Mouse (Mus musculus) lung, postnatal 4 days (tissue): ENCODE measurements at regions not wholly inside any gene's neighbourhood (a gene's known extent, or its start where the extent isn't known, plus 50 kb on each side); places are given as distances from the start of the nearest gene placed in this dataset.
A peak's percentile ranks its signal among the peaks of the same experiment; 100 is the strongest.

Experiments
- DNase-seq, 2 experiments: peaks; one replicate each; pipeline ENCODE4 v3.0.0; 2021

DNA sequence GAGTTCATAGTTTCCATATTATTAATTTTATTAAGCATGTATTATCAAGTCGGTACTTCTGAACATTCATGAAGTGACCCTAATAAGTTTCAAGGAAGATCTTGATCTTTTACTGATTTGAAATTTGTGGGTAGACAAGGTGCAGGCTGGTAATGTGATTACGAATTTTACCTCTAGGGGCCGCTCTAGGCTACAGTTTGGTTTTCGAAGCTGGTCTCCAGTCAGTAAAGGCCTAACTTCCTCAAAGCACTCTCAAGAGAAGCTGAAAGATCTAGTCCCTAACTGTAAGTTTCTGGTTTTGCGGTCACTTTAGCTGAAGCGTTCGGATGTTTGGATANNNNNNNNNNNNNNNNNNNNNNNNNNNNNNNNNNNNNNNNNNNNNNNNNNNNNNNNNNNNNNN lies 408.1 kb upstream of the Frg1 start:
- DNase-seq = peak in 1 of 2 experiments; percentile 49

DNA sequence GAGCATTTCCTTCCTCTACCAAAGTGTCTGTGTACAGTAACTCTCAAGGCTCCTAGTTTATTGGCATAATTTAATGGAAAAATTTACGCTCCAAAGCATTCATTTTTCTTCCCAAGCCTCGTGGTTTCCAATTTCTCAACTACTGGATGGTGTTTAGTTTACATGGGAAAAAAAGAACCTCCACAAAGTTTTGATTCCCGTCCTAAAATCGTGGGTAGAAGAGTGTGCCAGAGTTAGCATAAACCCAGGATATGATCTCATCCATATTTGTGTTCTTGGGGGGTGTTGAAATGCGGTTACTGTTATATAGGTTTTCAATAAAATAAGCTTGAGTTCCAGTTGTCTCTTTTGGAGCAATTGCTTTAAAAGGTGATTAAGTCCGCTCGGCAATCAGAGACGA lies 406.2 kb upstream of the Frg1 start:
- no peak for DNase-seq

DNA sequence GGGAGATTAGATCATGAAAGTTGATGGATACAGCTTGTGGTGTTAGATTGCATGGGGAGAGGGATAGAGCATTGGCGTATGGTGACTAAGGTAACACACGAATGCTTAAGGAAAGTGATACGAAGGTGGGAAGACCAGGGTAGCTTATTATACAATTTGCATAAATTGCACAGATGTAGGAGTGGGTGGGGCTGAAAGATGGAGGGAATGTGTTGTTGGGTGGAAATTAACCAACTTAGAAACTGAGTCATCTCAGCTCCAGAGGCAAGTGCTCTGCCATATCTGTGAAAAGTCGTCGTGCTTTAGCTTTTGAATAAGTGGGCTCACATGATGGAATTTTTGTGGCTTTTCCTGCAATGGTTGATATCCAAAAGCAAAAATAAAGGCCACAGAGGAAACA lies 404.8 kb upstream of the Frg1 start:
- DNase-seq = no peak

DNA sequence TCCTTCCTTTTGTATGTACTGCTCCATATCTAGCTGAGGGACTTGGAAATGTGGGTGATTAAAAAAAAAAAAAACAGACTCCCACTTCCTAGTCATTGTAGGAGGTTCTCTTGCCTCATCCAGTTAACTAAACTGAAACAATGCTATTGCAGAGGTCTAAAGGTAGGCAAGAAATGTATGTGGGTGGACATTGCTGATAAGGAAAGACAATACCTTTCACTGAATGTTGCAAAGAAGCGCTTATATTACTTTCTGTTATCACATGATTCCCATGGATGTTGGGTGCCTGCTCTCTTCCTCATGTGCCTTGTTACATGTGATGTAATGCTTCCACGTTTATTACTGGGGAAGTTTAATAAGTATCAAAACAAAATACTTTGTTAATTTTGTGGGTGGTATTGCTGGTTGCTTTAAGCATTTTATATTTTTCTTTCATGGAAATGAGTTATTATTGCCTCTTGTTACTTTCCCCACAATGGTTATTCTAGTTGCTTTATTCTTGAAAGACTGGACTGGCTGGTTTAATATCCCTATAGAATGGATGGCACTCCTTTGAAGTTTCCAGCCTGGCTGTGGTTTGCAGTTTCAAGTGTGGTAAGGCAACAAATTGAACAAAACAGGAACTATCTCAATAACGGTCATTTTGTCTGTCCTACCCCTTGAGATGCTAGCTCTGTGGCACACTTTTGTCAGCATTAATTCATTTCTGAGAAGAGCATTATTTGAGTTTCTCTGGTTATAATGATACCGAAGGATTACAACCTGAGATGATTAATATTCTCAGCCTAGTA lies 403.9 kb upstream of the Frg1 start:
- DNase-seq = no peak

DNA sequence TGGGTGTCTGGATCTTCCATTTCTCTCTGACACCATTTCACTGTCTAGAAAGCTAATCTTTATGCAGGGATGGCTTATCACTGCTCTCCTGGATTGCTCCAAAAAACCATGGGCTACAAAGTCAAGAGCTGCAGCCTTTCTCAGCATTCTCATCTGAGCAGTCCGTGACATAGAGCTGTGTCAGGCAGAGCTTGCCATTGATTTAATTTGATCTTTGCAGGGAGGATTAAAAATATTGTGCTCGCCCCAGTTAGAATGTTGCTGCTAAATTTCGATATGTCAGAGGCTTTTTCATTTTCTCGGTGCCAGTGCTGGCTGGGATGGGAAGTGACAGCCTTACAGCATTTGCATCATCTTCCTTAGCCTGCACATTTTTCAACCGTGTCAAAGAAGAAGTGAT lies 401.7 kb upstream of the Frg1 start:
- DNase-seq = no peak

DNA sequence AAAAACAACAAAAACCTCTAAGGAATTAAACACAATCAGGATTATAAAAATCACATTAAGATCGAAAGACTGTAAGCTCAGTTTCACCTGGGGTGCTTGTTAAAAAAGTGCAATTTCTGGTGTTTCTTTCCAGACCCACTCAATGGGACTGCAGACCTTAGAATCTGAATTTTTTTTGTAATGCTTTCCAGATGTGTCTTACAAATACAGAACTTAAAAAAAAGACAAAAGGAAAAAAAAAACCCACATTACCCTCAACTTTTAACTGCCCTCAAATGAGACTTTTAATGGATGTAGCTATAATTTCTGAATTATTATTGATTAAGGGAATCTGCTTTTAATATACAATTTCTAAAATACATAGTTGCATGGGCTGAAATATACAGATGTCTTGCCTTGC lies 401.2 kb upstream of the Frg1 start:
- no peak for DNase-seq

DNA sequence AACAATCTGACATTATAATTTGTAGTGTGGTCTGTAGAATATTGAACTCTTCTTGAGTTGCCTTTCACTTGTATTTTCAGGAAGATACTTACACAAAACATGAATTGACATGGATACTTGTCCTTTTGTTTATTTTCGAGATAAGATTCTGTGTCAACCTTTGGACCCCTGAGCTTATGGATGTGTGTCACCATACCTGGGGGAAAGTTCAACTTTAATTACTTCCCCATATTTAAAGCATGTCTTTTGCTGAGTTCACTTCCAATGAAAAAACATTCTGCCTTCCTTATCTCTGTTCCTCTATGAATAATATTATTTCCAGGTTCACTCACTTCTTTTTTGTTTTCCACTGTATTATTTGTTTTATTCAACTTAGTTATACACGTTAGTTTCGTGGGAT lies 398.4 kb upstream of the Frg1 start:
- no peak for DNase-seq

DNA sequence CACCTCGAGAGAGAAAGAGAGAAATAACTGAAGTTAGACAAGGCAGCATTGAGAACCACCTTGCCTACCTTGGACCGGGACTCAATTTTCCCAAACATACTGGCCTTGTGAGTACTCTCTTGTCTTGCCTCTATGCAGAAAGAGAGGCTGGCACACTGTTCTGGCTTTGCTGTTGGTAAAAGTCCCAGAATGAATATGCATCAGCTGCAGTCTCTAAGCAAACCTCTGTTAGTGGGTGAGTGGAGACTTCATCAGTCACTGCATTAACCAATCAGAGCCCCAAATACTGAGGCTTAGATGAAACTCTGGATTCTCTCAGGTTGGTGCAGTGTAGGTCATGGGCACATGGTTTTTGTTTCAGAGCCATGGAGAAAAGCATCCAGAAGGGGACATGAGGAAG lies 378.8 kb upstream of the Frg1 start:
- DNase-seq = no peak

DNA sequence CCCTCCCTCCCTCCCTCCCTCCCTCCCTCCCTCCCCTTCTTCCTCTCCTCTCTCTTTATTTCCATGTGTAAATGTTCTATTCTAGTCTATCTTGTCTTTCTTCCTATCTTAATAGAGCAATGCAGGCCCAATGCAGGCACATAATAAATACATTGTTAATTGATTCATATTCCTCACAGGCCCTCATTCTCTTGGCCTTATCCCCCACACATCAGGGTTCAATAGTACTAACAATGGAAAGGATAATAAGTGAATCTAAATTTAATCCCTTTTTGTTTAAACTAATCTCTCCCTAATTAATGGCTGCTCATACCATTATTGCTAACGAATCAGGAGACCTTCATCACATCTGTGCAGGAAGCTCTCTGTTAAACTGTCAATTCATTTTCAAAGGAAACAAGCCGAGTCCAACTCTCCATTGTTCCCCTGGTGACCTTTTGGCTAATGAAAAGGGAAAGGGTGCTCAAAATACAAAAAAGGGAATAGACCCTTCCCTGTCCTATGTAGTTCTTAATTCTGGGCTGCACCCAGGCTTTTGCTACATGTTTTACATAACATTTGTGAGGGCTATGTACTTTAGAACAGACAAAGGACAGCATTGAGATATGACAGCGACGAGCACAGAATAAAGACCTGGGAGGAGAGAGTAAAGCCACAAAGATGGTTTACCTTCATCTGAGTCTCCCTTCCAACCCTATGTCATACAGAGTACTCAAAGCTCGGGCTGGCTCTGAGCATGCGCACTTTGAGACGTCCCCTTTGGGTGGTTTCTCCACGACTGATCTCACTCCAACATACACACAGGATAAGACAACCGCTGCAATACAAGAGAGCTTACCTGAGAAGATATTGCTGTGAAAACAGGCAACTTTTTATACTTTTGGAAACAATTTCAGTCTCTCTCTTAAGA lies 370.3 kb upstream of the Frg1 start:
- DNase-seq = no peak

DNA sequence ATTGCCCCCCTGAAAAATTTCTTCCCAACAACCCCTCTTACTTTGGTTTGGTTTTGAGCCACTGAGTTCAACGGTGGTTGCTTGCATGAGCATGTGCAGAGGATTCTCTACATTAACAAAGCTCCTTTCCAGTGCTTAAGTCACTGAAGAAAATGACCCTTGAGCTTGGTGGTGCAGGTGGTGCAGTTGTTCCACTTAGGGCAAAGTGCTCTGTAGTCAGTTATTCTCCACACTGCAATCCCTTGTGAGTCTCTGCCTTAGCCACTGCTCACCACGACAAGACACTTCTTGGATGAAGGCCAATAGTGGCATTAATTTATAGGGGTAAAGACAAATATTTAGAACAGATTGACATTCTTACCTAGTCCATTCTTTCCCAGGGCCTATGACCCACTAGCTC lies 369.1 kb upstream of the Frg1 start:
- no peak for DNase-seq

DNA sequence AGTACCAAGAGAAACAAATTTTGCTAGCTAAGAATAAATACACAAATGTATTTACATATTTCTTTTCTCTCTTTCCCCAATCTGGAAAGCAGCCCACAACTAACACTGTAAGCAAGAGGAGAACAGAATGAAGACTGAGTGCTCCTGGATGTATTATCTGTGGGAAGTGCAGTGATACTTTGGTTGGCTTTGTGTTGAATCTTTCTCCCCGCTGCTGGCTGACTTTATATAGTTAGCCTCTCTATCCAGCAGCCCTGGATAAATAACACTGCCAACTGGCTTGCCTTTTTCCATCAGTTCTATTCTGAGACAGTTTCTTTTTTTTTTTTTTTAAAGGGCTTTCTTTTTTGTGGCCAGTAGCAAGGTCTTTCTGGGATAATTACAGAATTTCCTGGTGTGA lies 366.0 kb upstream of the Frg1 start:
- no peak for DNase-seq

DNA sequence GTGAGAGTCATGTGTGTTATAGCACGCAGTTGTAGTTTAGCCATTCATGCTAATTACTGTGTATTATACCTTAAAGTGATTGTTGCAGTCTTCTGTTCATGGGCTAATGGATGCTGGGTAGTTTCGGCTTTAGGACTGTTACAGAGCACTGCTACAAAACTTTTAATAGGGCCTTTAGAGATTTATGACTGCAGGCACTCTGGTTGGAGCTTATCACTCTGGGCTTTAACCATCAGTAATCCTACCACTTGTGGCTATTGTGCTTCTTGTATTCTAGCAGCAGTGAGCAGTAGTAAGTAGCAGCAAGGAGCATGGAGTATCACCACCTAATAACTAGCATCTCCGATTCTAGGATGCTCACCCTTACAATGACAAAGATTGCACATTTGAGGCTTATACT lies 362.6 kb upstream of the Frg1 start:
- no peak for DNase-seq

DNA sequence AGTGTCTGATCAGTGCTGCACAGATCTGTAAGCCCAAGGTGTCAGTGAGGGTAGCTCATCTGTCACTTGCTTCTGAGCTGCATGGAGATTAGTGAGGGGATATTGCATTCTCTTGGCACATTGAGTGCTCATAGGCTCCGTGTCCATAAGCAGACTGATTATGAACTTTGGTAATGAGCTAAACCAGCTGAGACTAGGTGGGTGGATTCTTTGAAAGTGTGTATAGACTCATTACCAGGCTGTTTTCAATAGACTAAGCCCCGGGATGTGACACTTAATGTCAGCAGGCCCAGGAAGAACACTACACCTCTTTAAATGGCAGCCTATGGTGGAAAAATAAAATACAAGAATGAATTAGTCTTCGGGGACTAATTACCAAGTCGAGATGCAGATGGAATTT lies 354.9 kb upstream of the Frg1 start:
- DNase-seq = no peak

DNA sequence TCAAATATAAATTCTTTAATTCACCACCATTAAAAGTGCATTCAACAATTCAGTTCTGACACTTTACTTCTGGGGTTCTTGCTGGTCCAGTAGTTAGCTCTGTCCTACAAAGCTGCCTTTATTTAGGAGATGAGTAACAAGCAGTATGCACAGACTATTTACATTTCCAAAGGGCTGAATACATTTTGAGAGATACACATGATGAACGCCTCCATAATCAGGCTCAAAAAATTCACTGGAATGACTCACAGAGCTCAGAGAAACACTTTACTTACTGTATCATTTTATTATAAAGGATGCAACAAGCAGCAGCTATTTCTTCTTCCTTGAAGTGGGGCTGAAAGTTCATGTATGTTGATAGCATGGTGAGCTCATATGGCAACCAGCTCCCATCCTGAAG lies 336.6 kb upstream of the Frg1 start:
- DNase-seq = no peak

DNA sequence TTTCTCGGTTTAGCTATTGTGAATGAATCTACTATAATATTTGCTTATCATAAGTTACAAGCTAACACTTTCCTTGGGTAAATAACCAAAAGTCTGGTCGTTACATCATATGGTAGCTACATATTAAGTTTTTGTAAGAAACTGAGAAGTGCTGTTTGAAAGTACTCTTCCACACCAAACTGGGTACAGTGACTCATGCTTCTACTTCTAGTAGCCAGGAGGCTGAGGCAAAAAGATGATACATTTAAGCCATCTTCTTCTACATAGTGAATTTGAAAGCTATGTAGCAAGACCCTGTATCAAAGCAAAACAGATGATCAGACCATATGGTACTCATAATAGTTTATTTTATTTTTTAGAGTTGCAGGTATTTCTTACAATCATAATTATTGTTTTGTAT lies 335.8 kb upstream of the Frg1 start:
- no peak for DNase-seq

DNA sequence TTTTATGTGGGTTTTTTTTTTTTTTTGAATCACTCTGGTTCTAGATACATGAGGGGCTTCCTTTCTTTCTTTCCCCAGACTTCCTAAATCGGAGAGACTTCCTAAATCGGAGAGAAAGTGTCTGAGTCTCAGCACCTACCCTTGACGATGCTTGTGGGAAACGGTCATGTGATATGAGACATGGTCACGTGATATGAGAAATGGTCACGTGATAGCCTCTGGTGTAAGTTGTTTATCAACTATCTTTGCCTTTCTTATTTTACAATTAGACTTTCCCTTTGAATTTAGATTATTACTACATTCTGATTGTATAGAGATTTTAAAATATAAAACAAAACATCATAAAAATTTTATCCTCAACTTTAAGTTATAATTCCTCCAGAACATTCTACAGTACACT lies 330.1 kb upstream of the Frg1 start:
- no peak for DNase-seq

DNA sequence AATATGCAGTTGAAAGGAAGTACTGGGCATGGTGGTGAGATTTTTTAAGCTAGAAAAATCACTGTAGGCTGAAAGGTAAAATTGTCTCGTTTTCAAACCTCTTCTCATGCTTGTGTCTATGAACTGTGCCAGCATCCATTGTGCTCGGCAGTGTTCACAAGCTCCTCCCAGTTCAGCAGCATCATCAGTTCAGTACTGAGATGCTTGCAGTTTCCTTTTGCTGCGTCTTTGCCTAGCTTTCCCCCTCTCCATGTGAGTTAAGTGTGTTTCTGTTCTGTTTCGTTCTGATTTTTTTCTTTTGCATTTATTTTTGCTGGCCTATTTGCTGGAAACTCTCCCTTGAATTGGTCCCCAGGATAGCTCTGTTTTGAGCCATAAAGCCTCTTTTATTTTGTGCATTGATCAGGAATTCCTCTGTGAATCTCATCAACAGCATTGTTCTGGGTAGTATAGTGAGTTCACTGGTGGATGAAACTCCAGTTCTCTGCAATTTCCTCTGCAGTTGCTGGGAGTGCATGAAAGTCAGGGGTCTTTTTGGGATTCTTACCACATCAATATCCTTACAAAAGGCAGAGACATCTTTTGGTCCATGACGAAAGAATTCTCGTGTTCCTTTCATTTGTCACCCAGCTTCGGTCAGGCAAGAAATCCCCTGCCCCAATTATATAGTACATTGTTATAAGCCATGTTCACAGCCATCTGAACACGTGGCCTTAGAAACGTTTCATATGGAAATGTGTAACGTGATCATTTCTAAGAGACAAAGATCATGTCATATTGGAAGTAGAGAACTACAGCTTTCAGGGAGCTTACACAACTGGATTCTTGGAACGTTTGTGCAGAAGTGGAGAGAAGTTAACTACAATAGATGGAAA lies 326.2 kb upstream of the Frg1 start:
- no peak for DNase-seq

DNA sequence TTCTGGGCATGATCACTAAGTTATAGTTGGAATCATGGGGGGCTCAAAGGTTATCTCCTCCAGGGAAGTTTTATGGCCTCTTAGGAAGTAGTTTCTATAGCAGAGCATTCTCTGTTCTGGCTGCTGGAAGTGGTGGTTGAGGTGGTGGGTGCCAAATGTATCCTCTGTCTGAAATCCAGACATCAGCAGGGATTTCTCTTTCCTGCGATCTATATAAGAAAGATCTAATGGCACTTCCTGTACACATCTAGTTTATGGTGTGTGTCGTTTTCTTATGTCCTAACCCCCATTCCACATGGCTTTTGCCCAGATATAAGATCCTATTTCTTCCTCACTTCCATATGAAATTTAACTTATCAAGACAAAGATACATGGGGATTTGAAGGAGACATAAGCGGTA lies 300.1 kb upstream of the Frg1 start:
- DNase-seq = no peak

DNA sequence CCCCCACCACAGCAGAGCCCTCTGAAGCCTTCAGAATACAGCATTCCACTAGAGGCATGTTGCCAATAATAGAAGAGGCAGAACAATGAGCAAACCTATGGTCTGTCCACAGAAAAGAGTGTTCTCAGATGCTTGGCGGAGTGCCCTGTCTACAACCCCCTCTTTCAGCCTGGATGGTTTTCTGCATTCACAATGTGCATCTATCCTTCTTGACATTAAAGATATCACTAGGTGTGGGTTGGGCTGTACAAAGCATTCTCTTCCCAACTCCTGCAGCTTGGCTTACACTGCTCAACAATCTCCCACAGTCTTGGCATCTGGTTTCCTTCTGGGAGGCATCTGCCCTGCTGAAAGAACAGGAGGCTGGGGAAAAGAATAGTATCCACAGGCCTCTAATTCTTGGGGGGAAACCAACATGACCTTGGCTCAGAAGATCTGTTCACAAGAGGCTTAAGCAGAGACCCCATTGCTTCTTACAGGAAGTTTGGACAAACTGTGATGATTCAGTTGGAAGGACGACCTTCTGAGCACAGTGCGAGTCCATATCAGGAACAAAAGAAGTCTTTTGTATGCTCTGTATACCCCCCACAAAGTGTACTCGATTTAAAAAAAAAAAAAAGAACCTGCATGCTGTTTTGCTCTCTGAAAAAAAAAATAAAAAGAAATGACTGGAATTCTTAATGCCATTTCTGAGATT lies 296.9 kb upstream of the Frg1 start:
- no peak for DNase-seq

DNA sequence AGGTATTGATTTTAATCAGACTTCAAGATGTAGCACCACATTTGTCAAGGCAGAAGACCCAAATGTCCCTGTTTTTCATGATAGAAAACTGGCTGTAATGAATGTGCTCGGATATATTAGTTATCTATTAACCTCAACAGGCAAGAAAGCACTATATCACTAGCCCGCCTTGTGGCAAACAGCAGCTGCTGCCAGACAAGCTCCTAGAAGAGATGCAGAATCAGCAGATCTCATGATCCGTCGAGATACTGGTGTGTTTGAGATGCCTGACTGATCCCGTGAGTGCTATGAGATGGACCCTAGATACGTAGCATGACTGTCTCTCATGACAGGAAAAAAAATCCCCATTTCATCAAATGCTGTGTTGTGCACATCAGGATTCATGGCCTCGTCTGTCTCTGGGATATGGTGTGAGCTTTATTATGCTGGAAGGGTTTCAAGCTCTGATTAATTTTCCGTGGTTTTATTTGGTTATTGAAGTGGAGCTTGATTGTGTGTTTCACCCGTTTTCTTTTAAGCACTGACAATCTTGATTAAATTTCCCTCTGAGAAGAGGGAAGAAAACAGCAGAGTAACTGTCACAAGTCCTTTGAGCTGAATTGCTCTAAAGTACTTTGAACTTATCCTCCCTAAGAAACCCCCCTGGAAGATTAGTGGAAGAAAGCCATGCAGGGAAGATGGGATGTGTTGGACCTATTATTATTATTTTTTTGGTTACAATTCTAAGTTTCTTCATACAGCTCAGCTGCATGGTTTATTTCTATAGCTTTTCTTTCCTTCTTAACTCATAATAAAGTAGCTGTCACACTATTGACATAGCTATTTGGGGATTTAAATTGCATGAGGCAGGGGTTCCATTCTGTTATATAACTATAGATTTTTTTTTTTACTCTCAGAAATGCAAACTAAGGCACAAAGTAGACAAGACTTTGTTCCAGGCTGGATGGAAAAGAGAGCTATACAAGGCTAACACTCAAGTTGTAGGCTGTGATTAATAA lies 287.4 kb upstream of the Frg1 start:
- no peak for DNase-seq
